Mouse (Mus musculus) cerebellum, adult 2 months (tissue): ENCODE measurements around the gene AC140267.1.

Source experiments
- CTCF ChIP-seq: fragments of 200-500 bp; IDR thresholded peaks from 2 replicates; pipeline ENCODE4 v1.5.1; 2011; ENCODE audit warnings: low read depth, mild to moderate bottlenecking, control low read depth, low read length, moderate library complexity, borderline replicate concordance; ENCODE audit not compliant: insufficient read depth
- POLR2A ChIP-seq: fragments of 200-500 bp; IDR thresholded peaks from 2 replicates; pipeline ENCODE4 v1.6.1; 2011; ENCODE audit warnings: low read length, control low read depth, borderline replicate concordance; ENCODE audit not compliant: insufficient read depth

- no peak for TF ChIP-seq POLR2A
- TF ChIP-seq CTCF: no peak
These were observed 46.7 kb upstream of the AC140267.1 start for GRCm38 (mm10) chr15:80188927-80189326.
